Mouse (Mus musculus): ENCODE measurements at regions not wholly inside any gene's neighbourhood (a gene's known extent, or its start where the extent isn't known, plus 50 kb on each side); places are given as distances from the start of the nearest gene placed in this dataset.

DNA sequence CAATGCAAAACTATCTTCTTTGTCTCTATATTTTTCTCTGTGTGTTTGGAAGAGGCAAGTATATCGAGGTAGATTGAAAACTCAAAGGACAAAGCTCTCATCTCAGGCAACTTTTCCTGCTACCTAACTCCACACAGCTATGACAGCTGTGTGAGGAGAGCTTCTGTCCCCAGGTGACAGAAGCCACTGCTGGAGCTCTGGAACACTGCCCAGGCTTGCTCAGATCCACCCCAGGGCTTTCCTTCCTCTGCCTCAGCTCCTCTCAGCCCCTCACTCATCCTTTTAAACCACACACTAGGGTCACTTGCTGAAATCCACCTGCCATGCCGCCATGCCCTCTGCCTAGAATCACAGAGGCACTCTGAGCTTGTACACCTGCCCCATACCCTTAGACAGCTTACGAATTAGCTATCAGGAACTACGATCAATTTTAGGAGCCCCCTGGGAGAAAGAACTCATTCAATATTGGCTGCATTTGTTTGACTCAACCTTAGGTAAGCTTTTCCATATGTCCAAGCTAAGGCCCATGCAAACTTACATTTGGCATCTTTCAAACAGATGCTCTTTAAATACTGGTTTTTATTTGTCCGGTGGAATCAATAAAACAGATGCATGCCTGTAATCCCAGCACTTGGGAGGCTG lies 196.9 kb upstream of the Hnrnpa3 start:
- no peak for TF ChIP-seq TBP (conservative IDR thresholded peaks at IDR 0.05; ENCODE audit: low read depth, low read length)
- TF ChIP-seq CHD2 (IDR thresholded peaks at IDR 0.05; ENCODE audit: low read length) = no peak
- TF ChIP-seq CTCF (conservative IDR thresholded peaks at IDR 0.05 in 1 of 2, IDR thresholded peaks at IDR 0.05 in 1 of 2; ENCODE audit: low read depth in 2 of 2, low read length in 2 of 2) = no peak
- no peak for TF ChIP-seq POLR2A (IDR thresholded peaks at IDR 0.05; ENCODE audit: low read depth, low read length)
- TF ChIP-seq IRF4 (IDR thresholded peaks at IDR 0.05; ENCODE audit: low read depth, low read length) = no peak
